Mouse (Mus musculus): ENCODE data around the gene Ntn1. TPM values are rescaled to one million over a fixed set of nuclear protein-coding genes. Genes with fewer than 3 reads are reported as not detected.

The Ntn1 gene
- polyA plus RNA-seq, 1 experiment = 0.09 TPM

DNA sequence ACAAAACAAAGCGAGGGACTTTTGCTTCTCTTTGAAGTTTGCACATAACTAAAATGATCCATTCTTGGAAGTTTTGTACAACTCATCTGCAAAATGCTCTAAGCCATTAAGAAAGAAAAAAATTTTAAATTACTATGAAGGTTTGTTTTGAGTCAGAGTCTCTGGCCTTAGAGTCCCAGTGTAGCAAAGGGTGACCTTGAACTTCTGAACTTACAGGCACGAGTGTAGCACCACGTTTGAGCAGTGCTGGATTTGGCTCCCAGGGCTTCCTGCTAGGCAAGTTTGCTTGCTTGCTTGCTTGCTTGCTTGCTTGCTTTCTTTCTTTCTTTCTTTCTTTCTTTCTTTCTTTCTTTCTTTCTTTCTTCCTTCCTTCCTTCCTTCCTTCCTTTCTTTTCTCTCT lies 16.4 kb upstream of the Ntn1 start:
- peaks cover 2% of the 10 kb centered on the region; the same call in 1 of the 2 replicates for H3K4me1 ChIP-seq (ENCODE audit: control insufficient read depth, insufficient read depth, low read length)
- H3K27ac ChIP-seq (ENCODE audit: insufficient read depth, low read depth, low read length) = no peak overlapping the region
- TF ChIP-seq POLR2A (IDR thresholded peaks at IDR 0.05; ENCODE audit: borderline replicate concordance, low read depth, low read length) = no peak
- no peak for TF ChIP-seq CTCF (IDR thresholded peaks at IDR 0.05; ENCODE audit: low read depth, low read length)
- H3K4me3 ChIP-seq (ENCODE audit: insufficient read depth, low read length) = no peak overlapping the region

DNA sequence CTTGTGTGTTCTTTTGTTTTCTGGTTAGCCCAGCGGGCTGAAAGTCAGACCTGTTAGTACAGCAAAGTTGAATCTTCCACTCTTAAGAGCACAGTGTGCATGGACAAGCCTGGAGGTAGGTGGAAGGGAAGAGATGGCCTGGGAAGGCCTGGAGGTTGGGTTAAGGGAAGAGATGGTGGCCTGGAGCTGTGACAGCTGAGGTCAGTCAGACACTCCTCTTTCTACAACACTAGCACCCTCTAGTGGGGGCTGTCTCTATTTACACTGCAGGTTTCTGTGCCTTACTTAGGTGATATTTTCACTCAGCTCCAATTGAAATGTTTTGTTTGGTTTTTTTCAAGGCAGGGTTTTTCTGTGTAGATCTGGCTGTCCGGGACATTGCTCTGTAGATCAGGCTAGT lies 7.5 kb upstream of the Ntn1 start:
- TF ChIP-seq CTCF (IDR thresholded peaks at IDR 0.05; ENCODE audit: low read depth, low read length) (peak; percentile 58), POLR2A (IDR thresholded peaks at IDR 0.05; ENCODE audit: borderline replicate concordance, low read depth, low read length) (no peak)
- H3K4me3 ChIP-seq (ENCODE audit: insufficient read depth, low read length) = no peak overlapping the region
- no peak overlapping the region for H3K27ac ChIP-seq (ENCODE audit: insufficient read depth, low read depth, low read length)
- peaks cover 12% of the 10 kb centered on the region for H3K4me1 ChIP-seq (ENCODE audit: control insufficient read depth, insufficient read depth, low read length)

- H3K27ac ChIP-seq (ENCODE audit: insufficient read depth, low read depth, low read length) = peak overlapping the region; percentile 40; the same call in 1 of the 2 replicates
- H3K4me3 ChIP-seq (ENCODE audit: insufficient read depth, low read length) = no peak overlapping the region
- TF ChIP-seq POLR2A (IDR thresholded peaks at IDR 0.05; ENCODE audit: borderline replicate concordance, low read depth, low read length) (no peak), CTCF (IDR thresholded peaks at IDR 0.05; ENCODE audit: low read depth, low read length) (no peak)
- peaks cover 12% of the 10 kb centered on the region for H3K4me1 ChIP-seq (ENCODE audit: control insufficient read depth, insufficient read depth, low read length)
Measured at GRCm38 (mm10) chr11:68407266-68407926, 6.8 kb upstream of the Ntn1 start.

DNA sequence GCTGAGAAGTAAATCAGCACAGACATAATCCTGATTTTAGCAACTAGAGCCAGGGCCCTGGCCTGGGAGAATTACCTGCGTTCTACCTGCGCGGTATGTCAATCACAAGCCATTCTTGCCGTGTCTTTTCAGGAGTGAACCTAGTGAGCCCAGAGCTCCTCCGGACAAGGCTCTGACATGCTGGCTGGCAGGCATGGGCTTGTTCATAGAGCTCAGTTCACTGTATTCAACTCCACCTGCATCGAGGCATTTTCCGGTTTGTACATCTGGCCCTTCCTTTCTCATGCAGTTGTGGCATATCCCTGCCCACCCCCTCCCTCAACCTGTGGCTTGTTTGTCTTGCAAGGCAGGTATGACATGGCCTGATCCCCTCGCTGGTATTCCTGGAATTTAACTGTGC lies 5.0 kb upstream of the Ntn1 start:
- Histone ChIP-seq H3K4me3 (ENCODE audit: insufficient read depth, low read length) (no peak overlapping the region), H3K27ac (ENCODE audit: insufficient read depth, low read depth, low read length) (no peak overlapping the region), H3K4me1 (ENCODE audit: control insufficient read depth, insufficient read depth, low read length) (peaks cover 12% of the 10 kb centered on the region)
- no peak for TF ChIP-seq POLR2A (IDR thresholded peaks at IDR 0.05; ENCODE audit: borderline replicate concordance, low read depth, low read length)

DNA sequence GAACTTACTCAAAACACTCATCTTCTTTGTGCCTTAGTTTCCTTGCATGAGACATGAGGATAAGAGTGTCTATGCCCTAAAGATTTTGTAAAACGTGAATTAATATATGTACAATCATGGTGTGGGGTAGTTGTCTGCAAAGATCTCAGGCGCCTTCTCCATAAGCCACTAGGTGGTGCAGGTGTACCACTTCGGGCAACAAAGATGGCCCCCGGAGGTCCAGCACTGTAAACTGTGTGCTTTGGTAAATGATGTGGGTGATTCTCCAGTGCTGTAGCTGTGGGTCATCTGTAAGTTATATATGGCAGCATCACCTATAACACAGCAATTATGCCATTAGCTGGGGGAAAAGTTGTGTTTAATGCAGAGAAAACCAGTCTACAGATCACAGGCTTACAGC lies 3.6 kb upstream of the Ntn1 start:
- no peak overlapping the region for H3K27ac ChIP-seq (ENCODE audit: insufficient read depth, low read depth, low read length)
- no peak overlapping the region for H3K4me3 ChIP-seq (ENCODE audit: insufficient read depth, low read length)
- TF ChIP-seq POLR2A (IDR thresholded peaks at IDR 0.05; ENCODE audit: borderline replicate concordance, low read depth, low read length) = no peak
- H3K4me1 ChIP-seq (ENCODE audit: control insufficient read depth, insufficient read depth, low read length) = peaks cover 13% of the 10 kb centered on the region

DNA sequence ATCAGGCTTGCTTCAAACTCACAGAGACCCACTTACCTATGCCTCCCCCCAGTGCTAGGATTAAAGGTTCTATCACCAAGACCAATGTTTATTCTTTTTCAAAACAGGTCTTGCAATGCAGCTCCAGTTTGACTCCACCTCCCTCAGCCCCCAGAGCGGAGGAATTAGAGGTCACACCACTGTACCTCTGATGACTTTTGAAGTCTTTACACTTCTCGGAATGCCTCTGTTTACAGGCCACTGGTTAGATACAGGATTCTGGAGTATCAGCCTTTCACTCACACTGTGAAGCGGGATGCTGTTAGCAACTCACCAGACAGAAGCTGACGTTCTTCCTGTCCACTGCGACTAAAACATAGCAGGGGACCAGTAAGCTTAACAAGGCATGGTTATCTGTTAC lies 805 bp upstream of the Ntn1 start:
- H3K4me1 ChIP-seq (ENCODE audit: control insufficient read depth, insufficient read depth, low read length) = peaks cover 2% of the 10 kb centered on the region; the same call in 1 of the 2 replicates
- TF ChIP-seq POLR2A (IDR thresholded peaks at IDR 0.05; ENCODE audit: borderline replicate concordance, low read depth, low read length) (no peak), CTCF (IDR thresholded peaks at IDR 0.05; ENCODE audit: low read depth, low read length) (no peak)
- no peak overlapping the region for H3K4me3 ChIP-seq (ENCODE audit: insufficient read depth, low read length)
- no peak overlapping the region for H3K27ac ChIP-seq (ENCODE audit: insufficient read depth, low read depth, low read length)

GRCm38 (mm10) chr11:68400021-68400671 lies 477 bp downstream of the Ntn1 start:
- no peak for TF ChIP-seq CTCF (IDR thresholded peaks at IDR 0.05; ENCODE audit: low read depth, low read length)
- no peak for TF ChIP-seq POLR2A (IDR thresholded peaks at IDR 0.05; ENCODE audit: borderline replicate concordance, low read depth, low read length)
- H3K4me3 ChIP-seq (ENCODE audit: insufficient read depth, low read length) = peak overlapping the region; percentile 35; the same call in 1 of the 2 replicates
- peaks cover 2% of the 10 kb centered on the region; the same call in 1 of the 2 replicates for H3K4me1 ChIP-seq (ENCODE audit: control insufficient read depth, insufficient read depth, low read length)
- H3K27ac ChIP-seq (ENCODE audit: insufficient read depth, low read depth, low read length) = no peak overlapping the region

- H3K27ac ChIP-seq (ENCODE audit: insufficient read depth, low read depth, low read length) = no peak overlapping the region
- TF ChIP-seq POLR2A (IDR thresholded peaks at IDR 0.05; ENCODE audit: borderline replicate concordance, low read depth, low read length) = no peak
- TF ChIP-seq CTCF (IDR thresholded peaks at IDR 0.05; ENCODE audit: low read depth, low read length) = no peak
- H3K4me3 ChIP-seq (ENCODE audit: insufficient read depth, low read length) = no peak overlapping the region
Measured at GRCm38 (mm10) chr11:68399548-68400020, 1.0 kb downstream of the Ntn1 start.

GRCm38 (mm10) chr11:68398891-68399547 lies 1.6 kb downstream of the Ntn1 start:
- Histone ChIP-seq H3K4me3 (ENCODE audit: insufficient read depth, low read length) (no peak overlapping the region), H3K4me1 (ENCODE audit: control insufficient read depth, insufficient read depth, low read length) (peaks cover 2% of the 10 kb centered on the region; the same call in 1 of the 2 replicates), H3K27ac (ENCODE audit: insufficient read depth, low read depth, low read length) (no peak overlapping the region)
- no peak for TF ChIP-seq CTCF (IDR thresholded peaks at IDR 0.05; ENCODE audit: low read depth, low read length)
- no peak for TF ChIP-seq POLR2A (IDR thresholded peaks at IDR 0.05; ENCODE audit: borderline replicate concordance, low read depth, low read length)

More at GRCm38 (mm10) chr11:68399548-68400020, 1.0 kb downstream of the Ntn1 start:
- peaks cover 2% of the 10 kb centered on the region; the same call in 1 of the 2 replicates for H3K4me1 ChIP-seq (ENCODE audit: control insufficient read depth, insufficient read depth, low read length)

GRCm38 (mm10) chr11:68395546-68395945 lies 5.1 kb downstream of the Ntn1 start:
- Histone ChIP-seq H3K4me3 (ENCODE audit: insufficient read depth, low read length) (no peak overlapping the region), H3K27ac (ENCODE audit: insufficient read depth, low read depth, low read length) (no peak overlapping the region), H3K4me1 (ENCODE audit: control insufficient read depth, insufficient read depth, low read length) (peaks cover 1% of the 10 kb centered on the region; the same call in 1 of the 2 replicates)
- no peak for TF ChIP-seq POLR2A (IDR thresholded peaks at IDR 0.05; ENCODE audit: borderline replicate concordance, low read depth, low read length)
- no peak for TF ChIP-seq CTCF (IDR thresholded peaks at IDR 0.05; ENCODE audit: low read depth, low read length)

All from bone marrow macrophage, adult 2 months (primary cell).